Mouse (Mus musculus): Measurements from ENCODE around the gene Olfr510.
"Not testable (repeated sequence)": the region's sequence is repeated elsewhere in the genome, so short reads cannot be mapped to it uniquely, and the experiment has no call there.

DNA sequence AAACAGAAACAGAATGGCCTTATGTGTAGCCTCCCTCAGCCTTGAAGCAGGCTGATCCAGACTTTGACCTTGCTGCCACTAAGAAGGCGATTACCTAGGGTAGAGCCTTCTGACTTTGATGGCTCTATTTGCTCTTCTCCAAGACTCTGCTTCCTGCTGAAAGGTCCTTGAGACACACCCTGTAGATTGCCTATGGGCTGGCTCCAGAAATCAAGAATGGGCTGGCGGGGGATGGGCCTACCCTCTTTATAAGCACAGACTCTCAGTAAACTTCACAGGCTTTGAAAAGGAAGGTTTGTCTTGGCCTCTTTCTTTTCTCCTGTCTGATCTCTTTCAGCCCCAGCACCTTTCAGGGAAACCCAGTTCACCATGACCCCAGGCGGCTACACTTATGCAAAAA lies 49.4 kb upstream of the Olfr510 start:
- TF ChIP-seq CTCF (IDR thresholded peaks at IDR 0.05; ENCODE audit: control insufficient read depth, insufficient read depth, low read length); POLR2A (IDR thresholded peaks at IDR 0.05; ENCODE audit: borderline replicate concordance, control insufficient read depth, low read depth, low read length): not testable (repeated sequence)
